ENCODE assay signal across 15 mouse cellular contexts in genomic region chr9:64605077-64605714, GRCm38 (mm10).
DNase-seq lines count a peak whose midpoint lies in the region; ATAC-seq and TF ChIP-seq lines count a peak whose summit lies in the region.
"Had no signal": no experiment of that assay in that cellular context is flagged by ENCODE, and none has a peak within 500 bp of the region (broad histone marks: within the 10 kb centered on the region; RNA-seq: fewer than 3 reads in every experiment).

No protein-coding gene starts in this region.

- no peaks in the 10 kb centered on the region for H3K36me3 ChIP-seq in lung, embryonic 14.5 days (ENCODE audit: insufficient read depth)
- no peaks in the 10 kb centered on the region for H3K36me3 ChIP-seq in forebrain, embryonic 16.5 days (ENCODE audit: control insufficient read depth, insufficient read depth)
- H3K36me3 ChIP-seq in limb, embryonic 10.5 days, result no peaks in the 10 kb centered on the region
- H3K36me3 ChIP-seq in neural tube, embryonic 14.5 days (ENCODE audit: control insufficient read depth, insufficient read depth, low read length), result no peaks in the 10 kb centered on the region
- H3K36me3 ChIP-seq: embryonic facial prominence, embryonic 13.5 days; limb, embryonic 12.5 days had no signal

- H3K27ac ChIP-seq in lung, embryonic 14.5 days (ENCODE audit: low read depth), result peak overlapping the region; percentile 73
- peak overlapping the region; percentile 45 for H3K27ac ChIP-seq in forebrain, embryonic 16.5 days (ENCODE audit: low read length)
- H3K27ac ChIP-seq in limb, embryonic 10.5 days, result peak overlapping the region; percentile 30; the same call in 1 of the 2 replicates
- H3K27ac ChIP-seq in neural tube, embryonic 14.5 days (ENCODE audit: low read depth, low read length), result peak overlapping the region; percentile 60; the same call in 1 of the 2 replicates
- H3K27ac ChIP-seq: embryonic facial prominence, embryonic 13.5 days; heart, adult 2 months; kidney, postnatal 0 days; limb, embryonic 12.5 days had no signal

- no peak overlapping the region for H3K4me3 ChIP-seq in lung, embryonic 14.5 days (ENCODE audit: low read depth, low read length)
- H3K4me3 ChIP-seq in forebrain, embryonic 16.5 days (replicated peaks; ENCODE audit: low read length), result no peak overlapping the region
- no peak overlapping the region for H3K4me3 ChIP-seq in limb, embryonic 10.5 days
- no peak overlapping the region for H3K4me3 ChIP-seq in neural tube, embryonic 14.5 days (ENCODE audit: low read depth, low read length)
- H3K4me3 ChIP-seq: embryonic facial prominence, embryonic 13.5 days; heart, adult 2 months; limb, embryonic 12.5 days had no signal

- peaks cover 26% of the 10 kb centered on the region for H3K4me1 ChIP-seq in lung, embryonic 14.5 days (ENCODE audit: insufficient read depth)
- H3K4me1 ChIP-seq in forebrain, embryonic 16.5 days (replicated peaks; ENCODE audit: control insufficient read depth, insufficient read depth, low read length), result peaks cover 34% of the 10 kb centered on the region
- H3K4me1 ChIP-seq in limb, embryonic 10.5 days, result peaks cover 26% of the 10 kb centered on the region
- peaks cover 33% of the 10 kb centered on the region for H3K4me1 ChIP-seq in neural tube, embryonic 14.5 days (ENCODE audit: control insufficient read depth, insufficient read depth, low read length)

- no peak for TF ChIP-seq CTCF in lung, embryonic 14.5 days (IDR thresholded peaks at IDR 0.05; ENCODE audit: low read depth)

- H3K9ac ChIP-seq in lung, embryonic 14.5 days, result no peak overlapping the region
- no peak overlapping the region for H3K9ac ChIP-seq in forebrain, embryonic 16.5 days (replicated peaks; ENCODE audit: low read depth, low read length)
- no peak overlapping the region for H3K9ac ChIP-seq in neural tube, embryonic 14.5 days (replicated peaks; ENCODE audit: low read depth, low read length)
- H3K9ac ChIP-seq: embryonic facial prominence, embryonic 13.5 days; limb, embryonic 12.5 days had no signal

- no peaks in the 10 kb centered on the region for H3K9me3 ChIP-seq in lung, embryonic 14.5 days (ENCODE audit: low read depth, low read length)
- H3K9me3 ChIP-seq in forebrain, embryonic 16.5 days (ENCODE audit: control insufficient read depth, low read length), result no peaks in the 10 kb centered on the region
- H3K9me3 ChIP-seq in limb, embryonic 10.5 days (replicated peaks), result no peaks in the 10 kb centered on the region
- H3K9me3 ChIP-seq in neural tube, embryonic 14.5 days (ENCODE audit: control insufficient read depth, low read length), result no peaks in the 10 kb centered on the region
- H3K9me3 ChIP-seq: embryonic facial prominence, embryonic 13.5 days; limb, embryonic 12.5 days had no signal

- ATAC-seq in lung, embryonic 14.5 days (ENCODE audit: insufficient read depth), result peak; percentile 12; the same call in 1 of the 2 replicates
- ATAC-seq in forebrain, embryonic 16.5 days, result peak; percentile 39
- peak; percentile 35; the same call in 1 of the 2 replicates for ATAC-seq in neural tube, embryonic 14.5 days (ENCODE audit: low read depth)
- ATAC-seq: activated CD4-positive, CD25-positive, alpha-beta regulatory T cell, adult 4 months; CD4-positive, CD25-positive, alpha-beta regulatory T cell, adult 4 months had no signal

- no peaks in the 10 kb centered on the region for H3K27me3 ChIP-seq in lung, embryonic 14.5 days (ENCODE audit: insufficient read depth, low read length)
- H3K27me3 ChIP-seq in forebrain, embryonic 16.5 days (replicated peaks; ENCODE audit: control insufficient read depth, insufficient read depth, low read length), result no peaks in the 10 kb centered on the region
- H3K27me3 ChIP-seq in limb, embryonic 10.5 days (ENCODE audit: low read depth, poor library complexity, severe bottlenecking), result 0 out of 2 replicates have a peak, but pooled peaks cover 11% of the 10 kb centered on the region
- H3K27me3 ChIP-seq in neural tube, embryonic 14.5 days (ENCODE audit: control insufficient read depth, insufficient read depth, low read length), result no peaks in the 10 kb centered on the region
- H3K27me3 ChIP-seq: embryonic facial prominence, embryonic 13.5 days; limb, embryonic 12.5 days had no signal

- no peak overlapping the region for H3K4me2 ChIP-seq in lung, embryonic 14.5 days
- H3K4me2 ChIP-seq in forebrain, embryonic 16.5 days (ENCODE audit: low read length), result no peak overlapping the region
- no peak overlapping the region for H3K4me2 ChIP-seq in neural tube, embryonic 14.5 days (ENCODE audit: low read depth, low read length)
- H3K4me2 ChIP-seq: embryonic facial prominence, embryonic 13.5 days; limb, embryonic 12.5 days had no signal

- WGBS in lung, embryonic 14.5 days, result 45% methylated on average over 14 of the region's 14 CpGs
- 32% methylated on average over 14 of the region's 14 CpGs for WGBS in forebrain, embryonic 16.5 days
- 90% methylated on average over 14 of the region's 14 CpGs for WGBS in limb, embryonic 10.5 days
- WGBS in neural tube, embryonic 14.5 days, result 57% methylated on average over 14 of the region's 14 CpGs

- peak; percentile 56 for DNase-seq in lung, embryonic 14.5 days
- DNase-seq in lung, adult 18-20 months, result no peak
- DNase-seq in limb, embryonic 10.5 days (ENCODE audit: low spot score), result no peak
- no peak for DNase-seq in gastrocnemius, adult 18-20 months (ENCODE audit: low spot score)
- no peak for DNase-seq in thymus, postnatal 0 days (ENCODE audit: low spot score)
- DNase-seq in right cerebral cortex, adult 18-20 months, result no peak
- DNase-seq: heart, adult 2 months; heart, postnatal 36 days had no signal
